Comparison of ENCODE assay signal across 18 mouse cellular contexts in the genomic region with DNA sequence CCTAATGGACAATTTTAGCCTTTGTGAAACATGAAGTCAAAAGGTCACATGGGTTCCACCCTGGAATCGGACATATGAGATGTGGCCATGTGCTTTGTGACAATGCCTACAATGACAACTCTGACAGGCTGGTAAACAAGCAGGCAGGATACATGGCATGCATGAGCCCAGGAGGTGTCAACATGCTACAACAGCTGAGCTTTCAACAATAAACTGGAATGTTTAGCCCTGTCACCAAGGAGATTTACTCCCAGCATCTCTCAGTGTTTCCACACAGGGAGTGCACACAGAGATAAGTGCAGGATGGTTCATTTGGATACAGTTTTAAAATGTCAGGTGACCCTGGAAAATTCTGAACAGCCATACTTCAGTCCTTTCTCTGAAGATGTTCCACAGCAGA.
"Had no signal": no experiment of that assay in that cellular context is flagged by ENCODE, and none has a peak within 500 bp of the region (broad histone marks: within the 10 kb centered on the region; RNA-seq: fewer than 3 reads in every experiment).

No protein-coding gene starts in this region.

- H3K4me1 ChIP-seq: midbrain, embryonic 12.5 days had no signal

- H3K9ac ChIP-seq: lung, embryonic 14.5 days; midbrain, embryonic 12.5 days; neural tube, embryonic 13.5 days; neural tube, embryonic 15.5 days had no signal

- H3K27ac ChIP-seq: midbrain, embryonic 10.5 days; midbrain, embryonic 12.5 days; neural tube, embryonic 13.5 days; neural tube, embryonic 15.5 days had no signal

- H3K27me3 ChIP-seq: midbrain, embryonic 12.5 days; neural tube, embryonic 13.5 days; neural tube, embryonic 15.5 days had no signal

- H3K4me2 ChIP-seq: lung, embryonic 14.5 days; midbrain, embryonic 12.5 days; neural tube, embryonic 13.5 days; neural tube, embryonic 15.5 days had no signal

- DNase-seq: lung, embryonic 14.5 days; lung, postnatal 10 days; lung, postnatal 4 days; midbrain, embryonic 14.5 days; retina, postnatal 1 day; right cerebral cortex, adult 18-20 months; right cerebral cortex, postnatal 25 days; right cerebral cortex, postnatal 4 days; spleen, adult 18-20 months; thymus, adult 18-20 months; thymus, postnatal 14 days; thymus, postnatal 36 days had no signal

- H3K9me3 ChIP-seq: midbrain, embryonic 10.5 days; midbrain, embryonic 12.5 days; neural tube, embryonic 13.5 days; neural tube, embryonic 15.5 days had no signal

- H3K36me3 ChIP-seq: midbrain, embryonic 10.5 days; midbrain, embryonic 12.5 days; neural tube, embryonic 13.5 days; neural tube, embryonic 15.5 days had no signal

- H3K4me3 ChIP-seq: midbrain, embryonic 10.5 days; midbrain, embryonic 12.5 days; myocyte; neural tube, embryonic 13.5 days; neural tube, embryonic 15.5 days had no signal

- ATAC-seq: midbrain, embryonic 16.5 days had no signal
